Mouse (Mus musculus): ENCODE results near the gene Arhgap21. TPM values are rescaled to one million over a fixed set of nuclear protein-coding genes. Genes with fewer than 3 reads are reported as not detected.
A peak's percentile ranks its signal among the peaks of the same experiment; 100 is the strongest.

Arhgap21 gene
- polyA plus RNA-seq, 1 experiment, result 104 TPM

GRCm38 (mm10) chr2:20990907-20991306, 22.2 kb upstream of the Arhgap21 start:
- Histone ChIP-seq H3K4me1 (ENCODE audit: control insufficient read depth, insufficient read depth, low read length) (no peaks in the 10 kb centered on the region), H3K4me3 (ENCODE audit: insufficient read depth, low read length) (no peak overlapping the region), H3K27ac (ENCODE audit: insufficient read depth, low read length) (no peak overlapping the region)
- TF ChIP-seq CTCF (IDR thresholded peaks at IDR 0.05; ENCODE audit: extremely low read depth, insufficient read depth, low read length) (no peak), POLR2A (IDR thresholded peaks at IDR 0.05; ENCODE audit: extremely low read depth, insufficient read depth, low read length) (no peak)

GRCm38 (mm10) chr2:20990056-20990455, 21.4 kb upstream of the Arhgap21 start:
- Histone ChIP-seq H3K27ac (ENCODE audit: insufficient read depth, low read length) (no peak overlapping the region), H3K4me1 (ENCODE audit: control insufficient read depth, insufficient read depth, low read length) (no peaks in the 10 kb centered on the region), H3K4me3 (ENCODE audit: insufficient read depth, low read length) (no peak overlapping the region)
- no peak for TF ChIP-seq POLR2A (IDR thresholded peaks at IDR 0.05; ENCODE audit: extremely low read depth, insufficient read depth, low read length)
- no peak for TF ChIP-seq CTCF (IDR thresholded peaks at IDR 0.05; ENCODE audit: extremely low read depth, insufficient read depth, low read length)

- no peaks in the 10 kb centered on the region for H3K4me1 ChIP-seq (ENCODE audit: control insufficient read depth, insufficient read depth, low read length)
- H3K27ac ChIP-seq (ENCODE audit: insufficient read depth, low read length), result no peak overlapping the region
- H3K4me3 ChIP-seq (ENCODE audit: insufficient read depth, low read length), result no peak overlapping the region
- TF ChIP-seq CTCF (IDR thresholded peaks at IDR 0.05; ENCODE audit: extremely low read depth, insufficient read depth, low read length) (no peak), POLR2A (IDR thresholded peaks at IDR 0.05; ENCODE audit: extremely low read depth, insufficient read depth, low read length) (no peak)
These were observed 19.1 kb upstream of the Arhgap21 start for GRCm38 (mm10) chr2:20987822-20988221.

GRCm38 (mm10) chr2:20978726-20979125, 10.0 kb upstream of the Arhgap21 start:
- TF ChIP-seq CTCF (IDR thresholded peaks at IDR 0.05; ENCODE audit: extremely low read depth, insufficient read depth, low read length) (no peak), POLR2A (IDR thresholded peaks at IDR 0.05; ENCODE audit: extremely low read depth, insufficient read depth, low read length) (no peak)
- no peaks in the 10 kb centered on the region for H3K4me1 ChIP-seq (ENCODE audit: control insufficient read depth, insufficient read depth, low read length)
- H3K27ac ChIP-seq (ENCODE audit: insufficient read depth, low read length), result no peak overlapping the region
- H3K4me3 ChIP-seq (ENCODE audit: insufficient read depth, low read length), result no peak overlapping the region

- TF ChIP-seq CTCF (IDR thresholded peaks at IDR 0.05; ENCODE audit: extremely low read depth, insufficient read depth, low read length) (no peak), POLR2A (IDR thresholded peaks at IDR 0.05; ENCODE audit: extremely low read depth, insufficient read depth, low read length) (no peak)
- H3K4me1 ChIP-seq (ENCODE audit: control insufficient read depth, insufficient read depth, low read length), result peaks cover 1% of the 10 kb centered on the region
- no peak overlapping the region for H3K4me3 ChIP-seq (ENCODE audit: insufficient read depth, low read length)
- no peak overlapping the region for H3K27ac ChIP-seq (ENCODE audit: insufficient read depth, low read length)
These were observed 8.4 kb upstream of the Arhgap21 start for GRCm38 (mm10) chr2:20977051-20977450.

GRCm38 (mm10) chr2:20973513-20973912, 4.8 kb upstream of the Arhgap21 start:
- no peak overlapping the region for H3K27ac ChIP-seq (ENCODE audit: insufficient read depth, low read length)
- no peak overlapping the region for H3K4me3 ChIP-seq (ENCODE audit: insufficient read depth, low read length)
- TF ChIP-seq CTCF (IDR thresholded peaks at IDR 0.05; ENCODE audit: extremely low read depth, insufficient read depth, low read length), result no peak
- no peak for TF ChIP-seq POLR2A (IDR thresholded peaks at IDR 0.05; ENCODE audit: extremely low read depth, insufficient read depth, low read length)
- H3K4me1 ChIP-seq (ENCODE audit: control insufficient read depth, insufficient read depth, low read length), result peaks cover 1% of the 10 kb centered on the region

- TF ChIP-seq CTCF (IDR thresholded peaks at IDR 0.05; ENCODE audit: extremely low read depth, insufficient read depth, low read length) (no peak), POLR2A (IDR thresholded peaks at IDR 0.05; ENCODE audit: extremely low read depth, insufficient read depth, low read length) (no peak)
- peaks cover 1% of the 10 kb centered on the region for H3K4me1 ChIP-seq (ENCODE audit: control insufficient read depth, insufficient read depth, low read length)
- no peak overlapping the region for H3K4me3 ChIP-seq (ENCODE audit: insufficient read depth, low read length)
- H3K27ac ChIP-seq (ENCODE audit: insufficient read depth, low read length), result no peak overlapping the region
These were observed 3.5 kb upstream of the Arhgap21 start for GRCm38 (mm10) chr2:20972180-20972579.

- Histone ChIP-seq H3K4me1 (ENCODE audit: control insufficient read depth, insufficient read depth, low read length) (peaks cover 1% of the 10 kb centered on the region), H3K4me3 (ENCODE audit: insufficient read depth, low read length) (no peak overlapping the region), H3K27ac (ENCODE audit: insufficient read depth, low read length) (no peak overlapping the region)
- no peak for TF ChIP-seq POLR2A (IDR thresholded peaks at IDR 0.05; ENCODE audit: extremely low read depth, insufficient read depth, low read length)
These were observed 2.9 kb upstream of the Arhgap21 start for GRCm38 (mm10) chr2:20971628-20972027.

- TF ChIP-seq CTCF (IDR thresholded peaks at IDR 0.05; ENCODE audit: extremely low read depth, insufficient read depth, low read length), result no peak
- TF ChIP-seq POLR2A (IDR thresholded peaks at IDR 0.05; ENCODE audit: extremely low read depth, insufficient read depth, low read length), result peak; percentile 82; the same call in 1 of the 2 replicates
- peak overlapping the region; percentile 100 for H3K27ac ChIP-seq (ENCODE audit: insufficient read depth, low read length)
- peaks cover 2% of the 10 kb centered on the region for H3K4me1 ChIP-seq (ENCODE audit: control insufficient read depth, insufficient read depth, low read length)
- peak overlapping the region; percentile 87 for H3K4me3 ChIP-seq (ENCODE audit: insufficient read depth, low read length)
These were observed 820 bp upstream of the Arhgap21 start for GRCm38 (mm10) chr2:20969201-20970200.

Measured in cortical plate, adult 2 months (tissue).